Mouse (Mus musculus): ENCODE results near the gene Mrtfa. TPM values are rescaled to one million over a fixed set of nuclear protein-coding genes. Genes with fewer than 3 reads are reported as not detected.

Gene Mrtfa
- polyA plus RNA-seq, 1 experiment from 2014 or later = 23.8 TPM

DNA sequence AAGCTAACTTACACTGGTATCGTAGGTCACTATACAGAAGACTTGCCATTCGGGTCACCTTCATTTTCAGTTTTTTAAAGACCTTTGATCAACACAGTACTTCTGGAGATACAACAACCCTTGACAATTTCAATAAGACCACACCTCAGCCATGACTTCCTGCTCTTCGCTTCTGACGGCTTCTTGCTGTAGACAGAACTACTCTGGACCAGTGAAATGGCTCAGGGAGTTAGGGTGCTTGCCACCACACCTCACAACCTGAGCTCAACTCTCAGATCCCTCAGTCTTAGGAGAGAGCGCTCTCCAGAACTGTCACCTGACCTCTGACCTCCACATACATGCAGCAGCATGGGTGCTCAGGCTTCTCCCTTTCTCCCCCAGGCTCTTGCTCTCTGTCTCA, 59.4 kb downstream of the Mrtfa start:
- no peak for DNase-seq (ENCODE audit: low spot score)
- no peaks in the 10 kb centered on the region for H3K27me3 ChIP-seq (ENCODE audit: control insufficient read depth, insufficient read depth, low read length)
- H3K9me3 ChIP-seq (ENCODE audit: control insufficient read depth, low read length) = no peaks in the 10 kb centered on the region
- no peak overlapping the region for H3K4me2 ChIP-seq (ENCODE audit: low read depth)
- no peak overlapping the region for H3K9ac ChIP-seq (ENCODE audit: low read length)
- H3K27ac ChIP-seq (ENCODE audit: low read depth, low read length) = no peak overlapping the region
- 0 out of 2 replicates have a peak, but pooled peaks cover 3% of the 10 kb centered on the region for H3K4me1 ChIP-seq (ENCODE audit: control insufficient read depth, insufficient read depth, low read length)
- H3K4me3 ChIP-seq (ENCODE audit: low read depth, low read length) = no peak overlapping the region
- 92% methylated on average over 5 of the region's 5 CpGs for WGBS
- H3K36me3 ChIP-seq (ENCODE audit: control insufficient read depth, insufficient read depth, low read length) = no peaks in the 10 kb centered on the region
- ATAC-seq (ENCODE audit: insufficient read depth, low FRiP score, low TSS enrichment) = no peak

DNA sequence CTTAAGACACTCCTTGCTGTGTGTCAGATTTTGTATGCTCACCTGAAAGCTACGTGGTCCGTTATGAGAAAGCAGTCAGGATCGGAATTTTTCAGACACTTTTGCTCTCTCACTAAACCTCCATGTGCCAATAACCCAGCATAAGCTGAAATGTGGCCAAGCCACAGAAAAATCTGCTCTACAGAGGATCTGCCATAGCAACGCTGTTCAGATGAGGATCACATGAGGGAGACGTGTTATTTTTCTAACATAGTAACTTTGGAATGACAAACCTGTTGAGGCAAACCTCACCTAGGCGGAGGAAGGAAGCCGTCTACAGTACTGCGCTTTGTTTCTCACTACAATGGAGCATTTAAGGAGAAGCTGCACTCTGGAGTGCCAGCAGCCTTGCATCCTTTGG, 60.6 kb downstream of the Mrtfa start:
- Histone ChIP-seq H3K9ac (ENCODE audit: low read length) (no peak overlapping the region), H3K4me3 (ENCODE audit: low read depth, low read length) (no peak overlapping the region), H3K9me3 (ENCODE audit: control insufficient read depth, low read length) (no peaks in the 10 kb centered on the region), H3K27me3 (ENCODE audit: control insufficient read depth, insufficient read depth, low read length) (no peaks in the 10 kb centered on the region), H3K36me3 (ENCODE audit: control insufficient read depth, insufficient read depth, low read length) (no peaks in the 10 kb centered on the region), H3K4me2 (ENCODE audit: low read depth) (no peak overlapping the region), H3K4me1 (ENCODE audit: control insufficient read depth, insufficient read depth, low read length) (no peaks in the 10 kb centered on the region), H3K27ac (ENCODE audit: low read depth, low read length) (no peak overlapping the region)
- no peak for ATAC-seq (ENCODE audit: insufficient read depth, low FRiP score, low TSS enrichment)
- 90% methylated on average over 8 of the region's 8 CpGs for WGBS
- DNase-seq (ENCODE audit: low spot score) = no peak

DNA sequence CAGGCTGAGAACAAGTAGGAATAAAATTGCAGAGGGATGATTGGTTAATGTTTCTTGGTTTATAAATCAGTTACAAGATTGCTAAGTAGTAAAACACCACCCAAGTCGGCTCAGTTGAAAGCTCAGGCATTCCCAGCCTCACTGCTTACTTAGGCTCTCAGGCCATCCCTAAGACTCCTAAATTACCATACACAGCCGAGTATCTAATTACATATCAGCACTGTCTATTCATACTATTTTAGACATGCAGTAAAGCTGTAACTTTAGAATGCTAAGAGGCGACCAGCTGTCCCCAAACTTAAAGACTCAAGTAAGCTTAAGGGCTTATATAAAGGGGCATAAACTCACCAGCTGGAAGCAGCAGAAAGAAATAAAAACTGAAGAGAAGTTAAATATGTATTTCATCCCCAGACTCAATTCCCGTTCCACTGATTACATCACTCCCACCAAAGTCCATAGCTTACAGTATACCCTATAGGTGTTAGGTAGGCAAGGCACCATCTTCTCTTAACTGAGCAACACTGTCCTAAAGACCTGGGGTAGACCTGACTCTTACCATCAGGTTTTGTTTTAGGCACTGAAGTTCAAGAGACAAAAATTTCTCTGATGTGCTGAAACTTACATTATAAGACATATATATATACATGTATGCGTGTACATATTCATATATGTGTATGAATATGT, 62.3 kb downstream of the Mrtfa start:
- no peaks in the 10 kb centered on the region for H3K9me3 ChIP-seq (ENCODE audit: control insufficient read depth, low read length)
- H3K9ac ChIP-seq (ENCODE audit: low read length) = no peak overlapping the region
- no peak overlapping the region for H3K4me2 ChIP-seq (ENCODE audit: low read depth)
- no peak overlapping the region for H3K27ac ChIP-seq (ENCODE audit: low read depth, low read length)
- no peaks in the 10 kb centered on the region for H3K36me3 ChIP-seq (ENCODE audit: control insufficient read depth, insufficient read depth, low read length)
- H3K4me1 ChIP-seq (ENCODE audit: control insufficient read depth, insufficient read depth, low read length) = no peaks in the 10 kb centered on the region
- 76% methylated on average over 5 of the region's 5 CpGs for WGBS
- ATAC-seq (ENCODE audit: insufficient read depth, low FRiP score, low TSS enrichment) (no peak), DNase-seq (ENCODE audit: low spot score) (no peak)
- no peaks in the 10 kb centered on the region for H3K27me3 ChIP-seq (ENCODE audit: control insufficient read depth, insufficient read depth, low read length)
- no peak overlapping the region for H3K4me3 ChIP-seq (ENCODE audit: low read depth, low read length)

DNA sequence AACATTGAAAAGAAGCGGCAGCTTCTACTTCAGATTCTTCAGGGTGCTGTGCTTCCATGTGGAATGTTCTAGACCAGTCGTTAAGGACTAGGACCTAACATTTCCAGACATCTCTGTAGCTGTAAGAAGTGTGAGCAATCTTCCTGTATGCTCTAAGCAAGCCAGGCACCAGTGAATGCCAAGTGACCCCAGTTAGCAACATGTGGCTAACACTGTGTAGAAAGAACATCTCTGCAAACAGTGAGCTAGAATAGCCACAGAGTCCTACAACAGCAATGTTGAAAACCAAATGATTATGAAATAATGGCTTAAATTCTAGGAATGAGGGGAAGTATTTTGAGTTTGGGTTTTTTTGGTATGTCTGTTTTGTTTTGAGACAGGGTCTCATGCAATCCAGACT, 66.3 kb downstream of the Mrtfa start:
- Histone ChIP-seq H3K4me2 (ENCODE audit: low read depth) (no peak overlapping the region), H3K36me3 (ENCODE audit: control insufficient read depth, insufficient read depth, low read length) (no peaks in the 10 kb centered on the region)
- 93% methylated on average over 2 of the region's 2 CpGs for WGBS

DNA sequence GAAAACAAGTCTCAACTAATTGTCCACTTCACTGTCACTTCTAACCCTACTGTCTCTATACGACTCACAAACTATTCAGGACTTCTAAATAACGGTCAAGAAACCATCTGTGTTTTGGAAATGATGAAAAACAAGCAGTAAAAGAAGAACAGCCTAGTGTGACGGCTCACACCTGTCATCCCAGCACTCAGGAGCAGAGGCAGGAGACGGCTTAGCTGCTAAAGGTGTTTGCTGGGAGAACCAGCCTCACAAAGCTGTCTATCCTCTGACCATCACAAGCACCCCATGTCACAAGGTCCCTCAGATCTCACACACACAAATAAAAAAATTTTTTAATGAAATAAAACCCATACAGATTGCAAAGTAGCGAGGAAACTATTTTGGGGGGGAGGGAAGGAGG, 67.4 kb downstream of the Mrtfa start:
- WGBS = 69% methylated on average over 5 of the region's 5 CpGs
- H3K4me1 ChIP-seq (ENCODE audit: control insufficient read depth, insufficient read depth, low read length) = peaks cover 10% of the 10 kb centered on the region
- DNase-seq (ENCODE audit: low spot score) (no peak), ATAC-seq (ENCODE audit: insufficient read depth, low FRiP score, low TSS enrichment) (no peak)
- no peaks in the 10 kb centered on the region for H3K27me3 ChIP-seq (ENCODE audit: control insufficient read depth, insufficient read depth, low read length)
- no peak overlapping the region for H3K4me2 ChIP-seq (ENCODE audit: low read depth)
- no peak overlapping the region for H3K9ac ChIP-seq (ENCODE audit: low read length)
- no peak overlapping the region for H3K27ac ChIP-seq (ENCODE audit: low read depth, low read length)
- no peak overlapping the region for H3K4me3 ChIP-seq (ENCODE audit: low read depth, low read length)
- H3K9me3 ChIP-seq (ENCODE audit: control insufficient read depth, low read length) = no peaks in the 10 kb centered on the region
- no peaks in the 10 kb centered on the region for H3K36me3 ChIP-seq (ENCODE audit: control insufficient read depth, insufficient read depth, low read length)

More for the DNA sequence above, 66.3 kb downstream of the Mrtfa start:
- ATAC-seq (ENCODE audit: insufficient read depth, low FRiP score, low TSS enrichment) (no peak), DNase-seq (ENCODE audit: low spot score) (no peak)
- no peak overlapping the region for H3K4me3 ChIP-seq (ENCODE audit: low read depth, low read length)
- no peaks in the 10 kb centered on the region for H3K27me3 ChIP-seq (ENCODE audit: control insufficient read depth, insufficient read depth, low read length)
- H3K4me1 ChIP-seq (ENCODE audit: control insufficient read depth, insufficient read depth, low read length) = peaks cover 10% of the 10 kb centered on the region
- no peak overlapping the region for H3K27ac ChIP-seq (ENCODE audit: low read depth, low read length)
- no peaks in the 10 kb centered on the region for H3K9me3 ChIP-seq (ENCODE audit: control insufficient read depth, low read length)
- H3K9ac ChIP-seq (ENCODE audit: low read length) = no peak overlapping the region

DNA sequence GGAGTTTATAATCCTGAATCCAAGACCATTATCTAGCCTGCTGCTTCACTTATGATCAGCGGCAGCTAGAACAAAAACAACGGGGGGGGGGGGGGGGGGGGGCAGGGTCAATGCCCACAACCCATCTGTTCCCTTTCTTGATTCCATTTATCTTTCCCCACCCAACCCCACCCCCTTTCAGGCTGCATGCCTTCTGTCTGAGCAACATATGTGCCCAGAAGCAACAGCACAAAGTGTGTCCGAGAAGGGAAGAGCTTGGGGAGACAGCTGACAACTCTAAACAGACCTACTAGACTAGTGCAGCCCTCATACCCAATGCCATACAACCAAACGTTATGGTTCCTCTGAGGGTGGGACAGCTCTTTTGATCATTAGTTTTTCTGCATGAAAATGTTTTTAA, 68.0 kb downstream of the Mrtfa start:
- no peaks in the 10 kb centered on the region for H3K9me3 ChIP-seq (ENCODE audit: control insufficient read depth, low read length)
- peaks cover 10% of the 10 kb centered on the region for H3K4me1 ChIP-seq (ENCODE audit: control insufficient read depth, insufficient read depth, low read length)
- no peaks in the 10 kb centered on the region for H3K36me3 ChIP-seq (ENCODE audit: control insufficient read depth, insufficient read depth, low read length)
- DNase-seq (ENCODE audit: low spot score) (no peak), ATAC-seq (ENCODE audit: insufficient read depth, low FRiP score, low TSS enrichment) (no peak)
- no peak overlapping the region for H3K9ac ChIP-seq (ENCODE audit: low read length)
- no peak overlapping the region for H3K4me2 ChIP-seq (ENCODE audit: low read depth)
- 32% methylated on average over 4 of the region's 4 CpGs for WGBS
- H3K27ac ChIP-seq (ENCODE audit: low read depth, low read length) = peak overlapping the region; percentile 34; the same call in 1 of the 2 replicates
- H3K4me3 ChIP-seq (ENCODE audit: low read depth, low read length) = no peak overlapping the region
- H3K27me3 ChIP-seq (ENCODE audit: control insufficient read depth, insufficient read depth, low read length) = no peaks in the 10 kb centered on the region

DNA sequence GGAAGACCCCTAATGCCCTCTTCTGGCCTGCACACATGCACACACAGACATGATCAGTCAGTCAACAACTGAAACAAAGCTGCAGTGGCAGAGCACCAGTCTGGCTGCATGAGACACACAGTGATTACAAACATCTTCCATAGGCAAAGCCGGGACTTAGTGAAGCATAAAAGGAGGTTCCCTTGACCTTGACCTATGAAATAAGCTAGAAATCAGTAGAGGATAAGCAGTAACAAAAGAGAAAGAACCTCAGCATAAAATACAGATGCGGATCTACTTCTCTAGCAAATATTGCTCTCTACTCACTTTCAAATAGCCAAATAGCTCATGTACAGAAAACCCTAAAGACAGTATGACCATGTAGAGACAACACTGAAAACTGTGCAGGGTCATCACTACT, 68.5 kb downstream of the Mrtfa start:
- Histone ChIP-seq H3K9me3 (ENCODE audit: control insufficient read depth, low read length) (no peaks in the 10 kb centered on the region), H3K4me1 (ENCODE audit: control insufficient read depth, insufficient read depth, low read length) (peaks cover 10% of the 10 kb centered on the region), H3K9ac (ENCODE audit: low read length) (no peak overlapping the region), H3K27ac (ENCODE audit: low read depth, low read length) (peak overlapping the region; percentile 34; the same call in 1 of the 2 replicates), H3K4me3 (ENCODE audit: low read depth, low read length) (no peak overlapping the region), H3K4me2 (ENCODE audit: low read depth) (no peak overlapping the region), H3K36me3 (ENCODE audit: control insufficient read depth, insufficient read depth, low read length) (no peaks in the 10 kb centered on the region), H3K27me3 (ENCODE audit: control insufficient read depth, insufficient read depth, low read length) (no peaks in the 10 kb centered on the region)
- WGBS = 75% methylated on average over 2 of the region's 2 CpGs
- no peak for DNase-seq (ENCODE audit: low spot score)
- ATAC-seq (ENCODE audit: insufficient read depth, low FRiP score, low TSS enrichment) = no peak

DNA sequence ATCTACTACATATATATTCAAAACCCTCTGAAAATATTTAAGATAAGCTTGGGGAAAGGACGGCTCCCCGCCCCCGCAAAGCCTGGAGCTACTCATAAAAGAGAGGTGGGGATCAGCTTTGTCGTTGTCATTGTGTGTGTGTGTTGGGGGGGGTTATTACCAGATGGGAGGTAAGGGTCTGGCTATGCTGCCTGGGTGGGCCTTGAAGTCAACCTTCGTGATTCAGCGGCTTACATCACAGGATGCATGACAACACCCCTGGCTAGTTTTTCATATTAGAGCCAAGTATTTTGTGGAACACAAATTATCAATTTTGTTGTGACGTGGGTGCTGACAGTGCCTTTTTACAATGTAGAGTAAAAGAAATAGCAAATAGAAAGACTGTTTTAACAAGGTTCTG, 69.6 kb downstream of the Mrtfa start:
- no peak overlapping the region for H3K4me3 ChIP-seq (ENCODE audit: low read depth, low read length)
- no peaks in the 10 kb centered on the region for H3K9me3 ChIP-seq (ENCODE audit: control insufficient read depth, low read length)
- no peaks in the 10 kb centered on the region for H3K36me3 ChIP-seq (ENCODE audit: control insufficient read depth, insufficient read depth, low read length)
- H3K4me1 ChIP-seq (ENCODE audit: control insufficient read depth, insufficient read depth, low read length) = peaks cover 10% of the 10 kb centered on the region
- no peak overlapping the region for H3K4me2 ChIP-seq (ENCODE audit: low read depth)
- DNase-seq (ENCODE audit: low spot score) = no peak
- H3K27me3 ChIP-seq (ENCODE audit: control insufficient read depth, insufficient read depth, low read length) = no peaks in the 10 kb centered on the region
- no peak overlapping the region for H3K27ac ChIP-seq (ENCODE audit: low read depth, low read length)
- H3K9ac ChIP-seq (ENCODE audit: low read length) = no peak overlapping the region
- no peak for ATAC-seq (ENCODE audit: insufficient read depth, low FRiP score, low TSS enrichment)
- WGBS = 82% methylated on average over 7 of the region's 7 CpGs

DNA sequence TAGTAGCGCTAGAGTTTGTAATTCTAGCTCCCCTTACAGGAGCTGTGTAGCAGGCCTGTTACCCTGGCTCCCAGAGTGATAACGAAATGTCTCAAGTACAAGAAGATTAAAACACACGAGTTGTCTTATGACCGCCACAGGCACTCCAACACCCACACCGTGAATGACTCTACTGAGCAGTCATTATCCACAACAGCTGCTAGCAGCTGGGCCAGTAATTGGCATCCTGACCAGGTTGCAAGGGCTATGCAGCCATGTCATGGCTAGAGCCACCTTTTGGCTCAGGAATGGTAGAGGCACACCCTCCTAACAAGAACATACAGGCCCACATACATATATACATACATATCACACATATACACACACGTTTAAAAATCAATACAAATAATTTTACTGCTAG, 70.4 kb downstream of the Mrtfa start:
- 82% methylated on average over 6 of the region's 6 CpGs for WGBS
- H3K4me3 ChIP-seq (ENCODE audit: low read depth, low read length) = no peak overlapping the region
- no peak for ATAC-seq (ENCODE audit: insufficient read depth, low FRiP score, low TSS enrichment)

More for the DNA sequence above, 70.4 kb downstream of the Mrtfa start:
- Histone ChIP-seq H3K9ac (ENCODE audit: low read length) (no peak overlapping the region), H3K4me1 (ENCODE audit: control insufficient read depth, insufficient read depth, low read length) (peaks cover 10% of the 10 kb centered on the region), H3K27ac (ENCODE audit: low read depth, low read length) (no peak overlapping the region), H3K9me3 (ENCODE audit: control insufficient read depth, low read length) (no peaks in the 10 kb centered on the region), H3K36me3 (ENCODE audit: control insufficient read depth, insufficient read depth, low read length) (no peaks in the 10 kb centered on the region), H3K4me2 (ENCODE audit: low read depth) (no peak overlapping the region), H3K27me3 (ENCODE audit: control insufficient read depth, insufficient read depth, low read length) (no peaks in the 10 kb centered on the region)
- DNase-seq (ENCODE audit: low spot score) = no peak

Data from neural tube, embryonic 11.5 days (tissue).